Mouse (Mus musculus) MEL (cell line): Measurements from ENCODE around the gene Psmd5. TPM values are rescaled to one million over a fixed set of nuclear protein-coding genes. Genes with fewer than 3 reads are reported as not detected.

Experiments
- DNase-seq: peaks from one replicate; pipeline ENCODE4 v3.0.0; 2011; ENCODE audit warnings: low read depth, low spot score
- H3K27ac ChIP-seq: 2 replicates; pipeline ENCODE4 v1.5.1; 2012; ENCODE audit warnings: low read depth, mild to moderate bottlenecking, control low read depth, low read length, moderate library complexity; ENCODE audit not compliant: control insufficient read depth
- H3K27me3 ChIP-seq, 2 experiments: fragments of 150-350 bp in 1 of 2; sonication (generic) in 1 of 2; 2 replicates each; pipeline ENCODE4 v1.6.1; 2012; ENCODE audit warnings: low read length in 2 of 2, mild to moderate bottlenecking in 2 of 2, improper control_type of control experiment in 1 of 2, moderate library complexity in 1 of 2; ENCODE audit not compliant: insufficient read depth in 2 of 2, control insufficient read depth in 1 of 2
- H3K36me3 ChIP-seq, 2 experiments: 2 replicates each; pipeline ENCODE4 v1.6.1; 2012 to 2014; ENCODE audit warnings: low read length in 2 of 2, improper control_type of control experiment in 1 of 2, inconsistent platforms in 1 of 2, mild to moderate bottlenecking in 1 of 2; ENCODE audit not compliant: insufficient read depth in 2 of 2, control insufficient read depth in 1 of 2
- H3K4me1 ChIP-seq, 2 experiments: fragments of 150-350 bp in 1 of 2; sonication (generic) in 1 of 2; 2 replicates each; pipeline ENCODE4 v1.6.1; 2012; ENCODE audit warnings: low read length in 2 of 2, improper control_type of control experiment in 1 of 2, mild to moderate bottlenecking in 1 of 2; ENCODE audit not compliant: insufficient read depth in 2 of 2, control insufficient read depth in 1 of 2
- H3K4me3 ChIP-seq, 2 experiments: fragments of 150-350 bp in 1 of 2; sonication (generic) in 1 of 2; 2 replicates each; pipeline ENCODE4 v1.5.1; 2012; ENCODE audit warnings: low read depth in 2 of 2, low read length in 2 of 2, mild to moderate bottlenecking in 2 of 2, moderate library complexity in 2 of 2, control low read depth in 1 of 2, improper control_type of control experiment in 1 of 2; ENCODE audit not compliant: control insufficient read depth in 1 of 2, insufficient read depth in 1 of 2
- H3K79me2 ChIP-seq: 2 replicates; pipeline ENCODE4 v1.6.1; 2012; ENCODE audit warnings: mild to moderate bottlenecking, low read length, moderate library complexity; ENCODE audit not compliant: control insufficient read depth, poor library complexity, insufficient read depth
- H3K9ac ChIP-seq: 2 replicates; pipeline ENCODE4 v1.6.1; 2012; ENCODE audit warnings: low read depth, mild to moderate bottlenecking, control low read depth, low read length, moderate library complexity; ENCODE audit not compliant: control insufficient read depth, poor library complexity, severe bottlenecking
- H3K9me3 ChIP-seq: fragments of 150-350 bp; sonication (generic); replicated peaks from 2 replicates; pipeline ENCODE4 v1.6.1; 2012; ENCODE audit warnings: mild to moderate bottlenecking, low read length, improper control_type of control experiment, moderate library complexity; ENCODE audit not compliant: insufficient read depth
- BHLHE40 ChIP-seq: IDR thresholded peaks from 2 replicates; pipeline ENCODE4 v1.6.1; 2012; ENCODE audit warnings: low read depth, mild to moderate bottlenecking, inconsistent platforms, low read length, improper control_type of control experiment, borderline replicate concordance
- CHD1 ChIP-seq: IDR thresholded peaks from 2 replicates; pipeline ENCODE4 v1.6.1; 2012; ENCODE audit warnings: low read depth, mild to moderate bottlenecking, inconsistent platforms, low read length, improper control_type of control experiment
- ELF1 ChIP-seq: IDR thresholded peaks from 2 replicates; pipeline ENCODE4 v1.6.1; 2014; ENCODE audit warnings: low read depth, mild to moderate bottlenecking, inconsistent platforms, low read length, improper control_type of control experiment, moderate library complexity
- EP300 ChIP-seq, 2 experiments: IDR thresholded peaks; 2 replicates each; pipeline ENCODE4 v1.6.1; 2011; ENCODE audit warnings: improper control_type of control experiment in 2 of 2, low read length in 2 of 2, low read depth in 1 of 2, mild to moderate bottlenecking in 1 of 2
- ETS1 ChIP-seq: IDR thresholded peaks from 2 replicates; pipeline ENCODE4 v1.6.1; 2012; ENCODE audit warnings: low read depth, mild to moderate bottlenecking, inconsistent platforms, low read length, improper control_type of control experiment, moderate library complexity
- GATA1 ChIP-seq: IDR thresholded peaks from 2 replicates; pipeline ENCODE4 v1.6.1; 2011; ENCODE audit warnings: low read depth, low read length, improper control_type of control experiment
- HCFC1 ChIP-seq: IDR thresholded peaks from 2 replicates; pipeline ENCODE4 v1.6.1; 2012; ENCODE audit warnings: low read depth, mild to moderate bottlenecking, inconsistent platforms, low read length, improper control_type of control experiment, moderate library complexity
- KAT2A ChIP-seq: conservative IDR thresholded peaks from 2 replicates; pipeline ENCODE4 v1.6.1; 2012; ENCODE audit warnings: low read depth, low read length, improper control_type of control experiment, inconsistent platforms
- MAFK ChIP-seq: IDR thresholded peaks from 2 replicates; pipeline ENCODE4 v1.6.1; 2011; ENCODE audit warnings: low read depth, mild to moderate bottlenecking, low read length, improper control_type of control experiment, borderline replicate concordance
- MAX ChIP-seq: IDR thresholded peaks from 2 replicates; pipeline ENCODE4 v1.6.1; 2011; ENCODE audit warnings: low read length, improper control_type of control experiment
- MXI1 ChIP-seq: IDR thresholded peaks from 2 replicates; pipeline ENCODE4 v1.6.1; 2011; ENCODE audit warnings: mild to moderate bottlenecking, low read depth, low read length, improper control_type of control experiment
- MYB ChIP-seq: IDR thresholded peaks from 2 replicates; pipeline ENCODE4 v1.6.1; 2011; ENCODE audit warnings: mild to moderate bottlenecking, low read depth, low read length, improper control_type of control experiment
- MYC ChIP-seq: IDR thresholded peaks from 2 replicates; pipeline ENCODE4 v1.6.1; 2011; ENCODE audit warnings: low read depth, mild to moderate bottlenecking, low read length, improper control_type of control experiment, moderate library complexity
- NELFE ChIP-seq: IDR thresholded peaks from 2 replicates; pipeline ENCODE4 v1.6.1; 2011; ENCODE audit warnings: low read depth, low read length, improper control_type of control experiment
- NRF1 ChIP-seq: IDR thresholded peaks from 2 replicates; pipeline ENCODE4 v1.6.1; 2014; ENCODE audit warnings: low read depth, mild to moderate bottlenecking, inconsistent platforms, low read length, improper control_type of control experiment, moderate library complexity; ENCODE audit not compliant: poor library complexity, insufficient read depth, severe bottlenecking
- POLR2A ChIP-seq, 2 experiments: IDR thresholded peaks; 2 replicates each; pipeline ENCODE4 v1.6.1; 2011 to 2012; ENCODE audit warnings: low read length in 2 of 2, mild to moderate bottlenecking in 2 of 2, control low read depth in 1 of 2, improper control_type of control experiment in 1 of 2, low read depth in 1 of 2, moderate library complexity in 1 of 2; ENCODE audit not compliant: control insufficient read depth in 1 of 2, insufficient read depth in 1 of 2, poor library complexity in 1 of 2
- POLR2AphosphoS2 ChIP-seq: IDR thresholded peaks from 2 replicates; pipeline ENCODE4 v1.6.1; 2011; ENCODE audit warnings: low read length, improper control_type of control experiment
- POLR2AphosphoS5 ChIP-seq: IDR thresholded peaks from 2 replicates; pipeline ENCODE4 v1.6.1; 2012; ENCODE audit warnings: low read depth, borderline replicate concordance, mild to moderate bottlenecking, inconsistent platforms, low read length, moderate library complexity, mixed read lengths
- RAD21 ChIP-seq: IDR thresholded peaks from 2 replicates; pipeline ENCODE4 v1.6.1; 2011; ENCODE audit warnings: mild to moderate bottlenecking, low read depth, low read length, improper control_type of control experiment
- SMC3 ChIP-seq: IDR thresholded peaks from 2 replicates; pipeline ENCODE4 v1.6.1; 2011; ENCODE audit warnings: low read depth, low read length, improper control_type of control experiment
- TAL1 ChIP-seq: IDR thresholded peaks from 2 replicates; pipeline ENCODE4 v1.6.1; 2012; ENCODE audit warnings: mild to moderate bottlenecking, inconsistent platforms, low read length, moderate library complexity, mixed read lengths
- TBP ChIP-seq: IDR thresholded peaks from 2 replicates; pipeline ENCODE4 v1.8.0; 2011; ENCODE audit warnings: low read depth, low read length, improper control_type of control experiment
- TCF12 ChIP-seq: IDR thresholded peaks from 2 replicates; pipeline ENCODE4 v1.6.1; 2014; ENCODE audit warnings: low read depth, mild to moderate bottlenecking, inconsistent platforms, low read length, improper control_type of control experiment, moderate library complexity
- UBTF ChIP-seq: IDR thresholded peaks from 2 replicates; pipeline ENCODE4 v1.6.1; 2012; ENCODE audit warnings: low read depth, mild to moderate bottlenecking, inconsistent platforms, low read length, improper control_type of control experiment, moderate library complexity, borderline replicate concordance; ENCODE audit not compliant: insufficient read depth
- USF2 ChIP-seq, 2 experiments: IDR thresholded peaks; 2 replicates each; pipeline ENCODE4 v1.6.1; 2011 to 2012; ENCODE audit warnings: improper control_type of control experiment in 2 of 2, low read length in 2 of 2, borderline replicate concordance in 1 of 2, inconsistent platforms in 1 of 2, low read depth in 1 of 2, mild to moderate bottlenecking in 1 of 2; ENCODE audit not compliant: insufficient read depth in 1 of 2
- ZKSCAN1 ChIP-seq: IDR thresholded peaks from 2 replicates; pipeline ENCODE4 v1.6.1; 2012; ENCODE audit warnings: low read depth, mild to moderate bottlenecking, inconsistent platforms, low read length, improper control_type of control experiment, moderate library complexity
- ZMIZ1 ChIP-seq: IDR thresholded peaks from 2 replicates; pipeline ENCODE4 v1.6.1; 2012; ENCODE audit warnings: low read depth, mild to moderate bottlenecking, inconsistent platforms, low read length, improper control_type of control experiment, moderate library complexity
- ZNF384 ChIP-seq: IDR thresholded peaks from 2 replicates; pipeline ENCODE4 v1.6.1; 2012; ENCODE audit warnings: low read depth, mild to moderate bottlenecking, inconsistent platforms, low read length, improper control_type of control experiment
- polyA plus RNA-seq, 2 experiments: library from polyadenylated mRNA; stranded (reverse) in 1 of 2; unstranded in 1 of 2; fragments of >175 nt in 1 of 2; fragments of >200 nt in 1 of 2; gene quantifications; 2 replicates each; pipeline versions ENCODE4 v1.2.1 to v1.2.4; 2012; ENCODE audit warnings: low replicate concordance in 2 of 2, low read depth in 1 of 2; ENCODE audit not compliant: insufficient read length in 2 of 2, insufficient read depth in 1 of 2, missing spikeins in 1 of 2
- total RNA-seq: library from RNA; depleted of rRNA; stranded (reverse); fragments of 300-350 nt; gene quantifications from 2 replicates; pipeline ENCODE4 v1.2.3, GENCODE M21; 2012

Gene Psmd5
- total and polyA plus RNA-seq, 3 experiments: 48.1 to 70.3 TPM; not detected in 1

GRCm38 (mm10) chr2:34826460-34827231, 48.1 kb downstream of the Psmd5 start:
- Histone ChIP-seq H3K4me1 (peaks cover 6 to 13% of the 10 kb centered on the region in 2 experiments; a peak in 3 of 4 replicates), H3K4me3 (peak overlapping the region; percentile 68 to 97), H3K9me3 (no peaks in the 10 kb centered on the region), H3K9ac (peak overlapping the region; percentile 90), H3K36me3 (peaks cover 0 to 25% of the 10 kb centered on the region in 2 experiments; a peak in 3 of 4 replicates), H3K79me2 (peaks cover 27% of the 10 kb centered on the region), H3K27ac (peak overlapping the region; percentile 78), H3K27me3 (no peaks in the 10 kb centered on the region)
- no peak for DNase-seq
- TF ChIP-seq POLR2A (IDR thresholded peaks at IDR 0.05; ENCODE audit: control insufficient read depth in 1 of 2, insufficient read depth in 1 of 2, low read depth in 1 of 2, low read length in 2 of 2, poor library complexity in 1 of 2) (peak; percentile 11 to 54; a peak in 1 of 4 replicates), MYC (peak; percentile 85), ZMIZ1 (no peak), MAX (0 out of 2 replicates have a peak, but pooled peaks have one; percentile 2), MXI1 (0 out of 2 replicates have a peak, but pooled peaks have one; percentile 0), TBP (0 out of 2 replicates have a peak, but pooled peaks have one; percentile 27), EP300 (IDR thresholded peaks at IDR 0.05; ENCODE audit: low read depth in 1 of 2, low read length in 2 of 2) (no peak), ZNF384 (peak; percentile 58)

GRCm38 (mm10) chr2:34825827-34826459, 48.8 kb downstream of the Psmd5 start, which contains the start of gene Fbxw2:
Gene Fbxw2 (minus strand): TSS chr2:34826311.
- H3K27ac ChIP-seq: peak within 1 kb of the TSS; percentile 78
- no peaks in the 10 kb centered on the region for H3K27me3 ChIP-seq
- peak within 1 kb of the TSS; percentile 99 for H3K9ac ChIP-seq
- H3K4me1 ChIP-seq: peaks cover 6 to 13% of the 10 kb centered on the region in 2 experiments; a peak in 3 of 4 replicates
- DNase-seq: peak; percentile 95
- H3K79me2 ChIP-seq: peaks cover 30% of the 10 kb centered on the region
- H3K36me3 ChIP-seq: peaks cover 2 to 25% of the 10 kb centered on the region in 2 experiments; a peak in 3 of 4 replicates
- H3K4me3 ChIP-seq: peak within 1 kb of the TSS; percentile 68 to 97
- H3K9me3 ChIP-seq: no peaks in the 10 kb centered on the region
- TF ChIP-seq GATA1 (no peak), UBTF (0 out of 2 replicates have a peak, but pooled peaks have one; percentile 69), KAT2A (peak; percentile 82; the same call in 1 of the 2 replicates), MAFK (no peak), ELF1 (peak; percentile 99), SMC3 (no peak), ZKSCAN1 (no peak), POLR2A (IDR thresholded peaks at IDR 0.05; ENCODE audit: control insufficient read depth in 1 of 2, insufficient read depth in 1 of 2, low read depth in 1 of 2, low read length in 2 of 2, poor library complexity in 1 of 2) (peak; percentile 61 to 97), BHLHE40 (no peak), CHD1 (0 out of 2 replicates have a peak, but pooled peaks have one; percentile 4), NELFE (peak; percentile 92), NRF1 (no peak), POLR2AphosphoS2 (peak; percentile 81), MAX (peak; percentile 94), RAD21 (no peak), MYB (no peak), POLR2AphosphoS5 (no peak), HCFC1 (peak; percentile 94), USF2 (IDR thresholded peaks at IDR 0.05; ENCODE audit: borderline replicate concordance in 1 of 2, insufficient read depth in 1 of 2, low read depth in 1 of 2, low read length in 2 of 2) (no peak), TAL1 (no peak), TCF12 (peak; percentile 55), ETS1 (no peak)
